8 mouse cellular contexts compared by ENCODE assay signal in genomic region chr8:70659604-70660272, GRCm38 (mm10). TPM values are rescaled to one million over a fixed set of nuclear protein-coding genes. Genes with fewer than 3 reads are reported as not detected.
DNase-seq lines count a peak whose midpoint lies in the region; ATAC-seq and TF ChIP-seq lines count a peak whose summit lies in the region.

No protein-coding gene starts in this region.

- peak; percentile 85 for DNase-seq in CD4-positive, CD25-positive, alpha-beta regulatory T cell, adult 2 months (ENCODE audit: low read depth, low spot score)
- peak; percentile 51 for DNase-seq in brain, embryonic 18.5 days (ENCODE audit: low read depth, low spot score)
- DNase-seq in kidney, postnatal 0 days (ENCODE audit: low spot score) = peak; percentile 98
- DNase-seq in liver, embryonic 11.5 days (ENCODE audit: low spot score) = peak; percentile 100
- peak; percentile 75 for DNase-seq in naive thymus-derived CD4-positive, alpha-beta T cell, adult 2 months (ENCODE audit: low read depth)
- DNase-seq in splenic B cell, adult 2 months (ENCODE audit: low read depth, low spot score) = peak; percentile 79

- ATAC-seq in heart, embryonic 13.5 days (ENCODE audit: extremely low read depth, insufficient number of reproducible peaks, low FRiP score, low TSS enrichment) = peak; percentile 96
- peak; percentile 95 for ATAC-seq in kidney, postnatal 0 days (replicated peaks; ENCODE audit: low FRiP score, low read depth)
- peak; percentile 95 for ATAC-seq in liver, embryonic 11.5 days (replicated peaks; ENCODE audit: low FRiP score)

- H3K9ac ChIP-seq in heart, embryonic 13.5 days = peak overlapping the region; percentile 91
- peak overlapping the region; percentile 80 for H3K9ac ChIP-seq in kidney, postnatal 0 days (ENCODE audit: low read depth, low read length)
- H3K9ac ChIP-seq in liver, embryonic 11.5 days (ENCODE audit: low read depth, low read length) = peak overlapping the region; percentile 71

- peak overlapping the region; percentile 97 for H3K4me2 ChIP-seq in heart, embryonic 13.5 days
- peak overlapping the region; percentile 72 for H3K4me2 ChIP-seq in kidney, postnatal 0 days (ENCODE audit: low read length)
- peak overlapping the region; percentile 99 for H3K4me2 ChIP-seq in liver, embryonic 11.5 days

- H3K4me1 ChIP-seq in erythroblast, embryonic 14.5 days (ENCODE audit: control insufficient read depth) = peaks cover 49% of the 10 kb centered on the region
- peaks cover 25% of the 10 kb centered on the region for H3K4me1 ChIP-seq in heart, embryonic 13.5 days
- H3K4me1 ChIP-seq in kidney, postnatal 0 days (replicated peaks; ENCODE audit: insufficient read depth, low read length) = peaks cover 17% of the 10 kb centered on the region
- peaks cover 23% of the 10 kb centered on the region for H3K4me1 ChIP-seq in liver, embryonic 11.5 days (replicated peaks; ENCODE audit: control insufficient read depth, insufficient read depth, low read length)

- peaks cover 25% of the 10 kb centered on the region for H3K36me3 ChIP-seq in erythroblast, embryonic 14.5 days (ENCODE audit: control insufficient read depth)
- H3K36me3 ChIP-seq in heart, embryonic 13.5 days = peaks cover 30% of the 10 kb centered on the region
- peaks cover 15% of the 10 kb centered on the region for H3K36me3 ChIP-seq in kidney, postnatal 0 days (ENCODE audit: insufficient read depth, low read length)
- no peaks in the 10 kb centered on the region for H3K36me3 ChIP-seq in liver, embryonic 11.5 days (ENCODE audit: control insufficient read depth, insufficient read depth, low read length)
- H3K36me3 ChIP-seq in splenic B cell, adult 2 months (ENCODE audit: control insufficient read depth, insufficient read depth, low read length, poor library complexity, severe bottlenecking) = no peaks in the 10 kb centered on the region

- TF ChIP-seq CTCF in kidney, postnatal 0 days (IDR thresholded peaks at IDR 0.05; ENCODE audit: low read depth) = no peak

- peak overlapping the region; percentile 92 for H3K4me3 ChIP-seq in erythroblast, embryonic 14.5 days (replicated peaks)
- peak overlapping the region; percentile 82 for H3K4me3 ChIP-seq in heart, embryonic 13.5 days
- H3K4me3 ChIP-seq in kidney, postnatal 0 days (replicated peaks; ENCODE audit: low read depth, low read length) = peak overlapping the region; percentile 80
- peak overlapping the region; percentile 83 for H3K4me3 ChIP-seq in liver, embryonic 11.5 days (ENCODE audit: low read depth, low read length)

- H3K27me3 ChIP-seq in erythroblast, embryonic 14.5 days (ENCODE audit: control insufficient read depth) = no peaks in the 10 kb centered on the region
- no peaks in the 10 kb centered on the region for H3K27me3 ChIP-seq in heart, embryonic 13.5 days (replicated peaks)
- no peaks in the 10 kb centered on the region for H3K27me3 ChIP-seq in kidney, postnatal 0 days (ENCODE audit: insufficient read depth, low read length)
- no peaks in the 10 kb centered on the region for H3K27me3 ChIP-seq in liver, embryonic 11.5 days (replicated peaks; ENCODE audit: control insufficient read depth, insufficient read depth, low read length)
- H3K27me3 ChIP-seq in splenic B cell, adult 2 months (ENCODE audit: control insufficient read depth, insufficient read depth, low read length, poor library complexity, severe bottlenecking) = no peaks in the 10 kb centered on the region

- peak overlapping the region; percentile 85 for H3K27ac ChIP-seq in heart, embryonic 13.5 days (replicated peaks)
- H3K27ac ChIP-seq in kidney, postnatal 0 days = peak overlapping the region; percentile 95
- H3K27ac ChIP-seq in liver, embryonic 11.5 days (ENCODE audit: low read depth, low read length) = peak overlapping the region; percentile 67

- under 1% methylated on average over 44 of the region's 44 CpGs for WGBS in heart, embryonic 13.5 days
- 1% methylated on average over 44 of the region's 44 CpGs for WGBS in kidney, postnatal 0 days
- WGBS in liver, embryonic 11.5 days = 2% methylated on average over 44 of the region's 44 CpGs

- H3K9me3 ChIP-seq in erythroblast, embryonic 14.5 days (ENCODE audit: control insufficient read depth, low read length) = no peaks in the 10 kb centered on the region
- H3K9me3 ChIP-seq in heart, embryonic 13.5 days = no peaks in the 10 kb centered on the region
- no peaks in the 10 kb centered on the region for H3K9me3 ChIP-seq in kidney, postnatal 0 days (replicated peaks; ENCODE audit: low read length)
- no peaks in the 10 kb centered on the region for H3K9me3 ChIP-seq in liver, embryonic 11.5 days (ENCODE audit: control insufficient read depth, low read length)

RNA-seq across cellular contexts. Expression of gene Pgpep1, which starts 0.5 kb away (rescaled TPM):
- 0.29 and 0.32 TPM in 2 replicates for polyA plus RNA-seq in erythroblast, embryonic 14.5 days (2012)
- polyA plus RNA-seq in heart, embryonic 13.5 days (2015; fragmentation: Nextera tagmentation; extraction: Ambion mirVana) = 33.7 and 37.3 TPM in 2 replicates
- 84.2 and 87.5 TPM in 2 replicates for polyA plus RNA-seq in kidney, postnatal 0 days (2015; fragmentation: Nextera tagmentation; extraction: Ambion mirVana)
- 33.7 and 34.6 TPM in 2 replicates for polyA plus RNA-seq in liver, embryonic 11.5 days (2014; fragmentation: Nextera tagmentation; extraction: Ambion mirVana)

RNA-seq across cellular contexts. Expression of gene Lsm4, which starts 13.3 kb away (rescaled TPM):
- 70.4 and 88.0 TPM in 2 replicates for polyA plus RNA-seq in erythroblast, embryonic 14.5 days (2012)
- 269 and 297 TPM in 2 replicates for polyA plus RNA-seq in heart, embryonic 13.5 days (2015; fragmentation: Nextera tagmentation; extraction: Ambion mirVana)
- polyA plus RNA-seq in kidney, postnatal 0 days (2015; fragmentation: Nextera tagmentation; extraction: Ambion mirVana) = 243 and 281 TPM in 2 replicates
- polyA plus RNA-seq in liver, embryonic 11.5 days (2014; fragmentation: Nextera tagmentation; extraction: Ambion mirVana) = 342 and 357 TPM in 2 replicates

RNA-seq across cellular contexts. Expression of gene Gdf15, which starts 27.5 kb away (rescaled TPM):
- 0.13 TPM in 1 of 2 replicates, not detected in the other for polyA plus RNA-seq in erythroblast, embryonic 14.5 days (2012)
- 0.86 and 1.2 TPM in 2 replicates for polyA plus RNA-seq in heart, embryonic 13.5 days (2015; fragmentation: Nextera tagmentation; extraction: Ambion mirVana)
- 3.0 and 3.2 TPM in 2 replicates for polyA plus RNA-seq in kidney, postnatal 0 days (2015; fragmentation: Nextera tagmentation; extraction: Ambion mirVana)
- 4.2 and 4.9 TPM in 2 replicates for polyA plus RNA-seq in liver, embryonic 11.5 days (2014; fragmentation: Nextera tagmentation; extraction: Ambion mirVana)

RNA-seq across cellular contexts. Expression of gene Jund, which starts 39.0 kb away (rescaled TPM):
- polyA plus RNA-seq in erythroblast, embryonic 14.5 days (2012) = 816 and 971 TPM in 2 replicates
- polyA plus RNA-seq in heart, embryonic 13.5 days (2015; fragmentation: Nextera tagmentation; extraction: Ambion mirVana) = 68.6 and 76.9 TPM in 2 replicates
- polyA plus RNA-seq in kidney, postnatal 0 days (2015; fragmentation: Nextera tagmentation; extraction: Ambion mirVana) = 72.4 and 98.1 TPM in 2 replicates
- 43.0 and 47.2 TPM in 2 replicates for polyA plus RNA-seq in liver, embryonic 11.5 days (2014; fragmentation: Nextera tagmentation; extraction: Ambion mirVana)

RNA-seq across cellular contexts. Expression of gene Iqcn, which starts 43.5 kb away (rescaled TPM):
- 0.02 TPM in 1 of 2 replicates, not detected in the other for polyA plus RNA-seq in erythroblast, embryonic 14.5 days (2012)
- not detected in 2 replicates for polyA plus RNA-seq in heart, embryonic 13.5 days (2015; fragmentation: Nextera tagmentation; extraction: Ambion mirVana)
- polyA plus RNA-seq in kidney, postnatal 0 days (2015; fragmentation: Nextera tagmentation; extraction: Ambion mirVana) = 0.03 and 0.05 TPM in 2 replicates
- polyA plus RNA-seq in liver, embryonic 11.5 days (2014; fragmentation: Nextera tagmentation; extraction: Ambion mirVana) = not detected in 2 replicates

Comparison
In these comparisons a context has a peak if more than half of its experiments do, and no peak if none do; other contexts are left out.
1. Peak in every context shown above with its lines: DNase-seq, ATAC-seq, H3K4me3 ChIP-seq and H3K27ac ChIP-seq.
2. RNA of gene Pgpep1, which starts 0.5 kb away (polyA plus RNA-seq): 84.2 to 87.5 TPM in kidney, postnatal 0 days, 33.7 to 34.6 TPM in liver, embryonic 11.5 days and 33.7 to 37.3 TPM in heart, embryonic 13.5 days; 0.29 to 0.32 TPM in erythroblast, embryonic 14.5 days; every median in the first group is over 10 times any median in the second.